Mouse (Mus musculus) forebrain, embryonic 14.5 days (tissue): ENCODE data around the gene Nxt2. TPM values are rescaled to one million over a fixed set of nuclear protein-coding genes. Genes with fewer than 3 reads are reported as not detected.

ENCODE experiments used
- ATAC-seq: fragments of 200-750 bp; cut with Nextera tagmentation; 2 replicates; pipeline ENCODE4 v1.8.0; 2017; ENCODE audit warnings: mild to moderate bottlenecking, moderate library complexity
- DNase-seq: peaks from one replicate; pipeline ENCODE4 v3.0.0-alpha.2; 2015; ENCODE audit warnings: low spot score
- H3K27ac ChIP-seq: fragments of 300-500 bp; sonication (generic); 2 replicates; pipeline ENCODE4 v1.5.1; 2014; ENCODE audit warnings: low read depth, mild to moderate bottlenecking, control low read depth, low read length, moderate library complexity
- H3K27me3 ChIP-seq: fragments of 300-500 bp; sonication (generic); replicated peaks from 2 replicates; pipeline ENCODE4 v1.6.1; 2014; ENCODE audit warnings: low read length, control low read depth, mixed read lengths; ENCODE audit not compliant: control insufficient read depth, insufficient read depth
- H3K36me3 ChIP-seq: fragments of 300-500 bp; sonication (generic); 2 replicates; pipeline ENCODE4 v1.6.1; 2014; ENCODE audit warnings: low read length, control low read depth; ENCODE audit not compliant: control insufficient read depth, insufficient read depth
- H3K4me1 ChIP-seq: fragments of 300-500 bp; sonication (generic); 2 replicates; pipeline ENCODE4 v1.6.1; 2014; ENCODE audit warnings: antibody characterized with exemption, low read length, control low read depth; ENCODE audit not compliant: control insufficient read depth, insufficient read depth
- H3K4me2 ChIP-seq: fragments of 300-500 bp; sonication (generic); 2 replicates; pipeline ENCODE4 v1.6.1; 2014; ENCODE audit warnings: mild to moderate bottlenecking, control low read depth, low read length
- H3K4me3 ChIP-seq: fragments of 300-500 bp; sonication (generic); 2 replicates; pipeline ENCODE4 v1.5.1; 2014; ENCODE audit warnings: low read depth, low read length, control low read depth
- H3K9ac ChIP-seq: fragments of 300-500 bp; sonication (generic); 2 replicates; pipeline ENCODE4 v1.6.1; 2014; ENCODE audit warnings: mild to moderate bottlenecking, low read length, control low read depth, moderate library complexity
- H3K9me3 ChIP-seq: fragments of 300-500 bp; sonication (generic); replicated peaks from 2 replicates; pipeline ENCODE4 v1.6.1; 2016; ENCODE audit warnings: low read length, control low read depth, mixed read lengths; ENCODE audit not compliant: control insufficient read depth
- WGBS: fragments of 180-500 bp; shearing (Covaris S2); extraction: QIAGEN DNeasy Blood & Tissue Kit; methylation state at CpG from one replicate; pipeline ENCODE4 v1.1.7; 2014; 5-methylcytosine and 5-hydroxymethylcytosine counted together
- polyA plus RNA-seq: library from polyadenylated mRNA; unstranded; fragments of >200 nt; fragmentation: Nextera tagmentation; extraction: Ambion mirVana; gene quantifications from 2 replicates; pipeline ENCODE4 v1.2.1, GENCODE M21; 2014

The Nxt2 gene
- polyA plus RNA-seq, 1 experiment from 2014 or later: 27.0 TPM

DNA sequence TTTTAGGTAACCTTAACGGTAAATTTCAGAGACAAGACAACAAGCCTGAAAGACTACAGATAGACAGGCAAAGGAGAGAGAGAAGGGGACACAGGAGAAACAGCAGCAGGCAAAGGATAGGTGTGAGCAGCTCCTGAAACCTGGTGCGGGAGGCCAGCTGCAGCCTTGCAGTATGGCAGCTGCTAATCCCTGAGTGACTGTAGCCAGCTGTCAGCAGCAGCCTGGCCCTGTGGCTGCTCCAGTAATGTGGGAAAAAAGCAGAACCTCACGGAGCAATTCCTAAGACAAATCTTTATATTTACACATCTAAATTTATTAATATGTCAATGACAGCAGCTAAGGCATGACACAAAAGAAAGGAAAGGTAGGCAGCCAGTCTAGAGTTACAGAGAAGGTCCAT is 50.0 kb downstream of the Nxt2 start:
- ATAC-seq (no peak), DNase-seq (no peak)
- no peak overlapping the region for H3K27ac ChIP-seq
- H3K9me3 ChIP-seq: no peaks in the 10 kb centered on the region
- H3K9ac ChIP-seq: no peak overlapping the region
- H3K4me3 ChIP-seq: no peak overlapping the region
- WGBS: 66% methylated on average over 3 of the region's 3 CpGs
- H3K36me3 ChIP-seq: no peaks in the 10 kb centered on the region
- H3K27me3 ChIP-seq: no peaks in the 10 kb centered on the region
- H3K4me2 ChIP-seq: no peak overlapping the region
- no peaks in the 10 kb centered on the region for H3K4me1 ChIP-seq

DNA sequence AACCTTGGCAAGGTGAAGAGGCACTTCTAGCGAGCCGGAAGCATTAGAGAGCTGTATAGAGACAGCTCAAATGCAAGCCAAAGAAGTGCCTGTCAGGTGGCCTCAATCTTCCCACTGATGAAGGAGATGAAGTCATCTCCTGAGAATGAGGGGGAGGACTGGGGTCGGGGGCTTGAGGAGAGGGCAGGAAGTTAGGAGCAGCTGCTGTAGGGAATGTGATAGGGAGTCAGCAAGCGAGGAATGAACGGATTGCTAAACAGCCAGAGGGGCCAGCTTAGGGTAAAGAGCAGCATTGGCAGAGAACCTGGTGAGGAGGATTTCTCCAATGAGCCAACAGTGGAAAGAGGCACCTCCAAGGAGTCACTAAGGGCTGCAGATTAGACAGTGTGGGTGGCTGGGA is 59.3 kb downstream of the Nxt2 start:
- Histone ChIP-seq H3K9me3 (no peaks in the 10 kb centered on the region), H3K36me3 (no peaks in the 10 kb centered on the region), H3K4me1 (no peaks in the 10 kb centered on the region), H3K9ac (no peak overlapping the region), H3K4me3 (no peak overlapping the region), H3K27me3 (no peaks in the 10 kb centered on the region), H3K27ac (no peak overlapping the region), H3K4me2 (no peak overlapping the region)
- DNase-seq (no peak), ATAC-seq (no peak)
- WGBS: 68% methylated on average over 5 of the region's 5 CpGs

Other genes with a start within 250 kb of the Nxt2 start
- 0.08 and 0.09 TPM in 2 replicates for gene Gucy2f, start 29.8 kb upstream of the Nxt2 start, polyA plus RNA-seq
- 31.4 and 33.5 TPM in 2 replicates for gene Kcne1l, start 79.5 kb downstream of the Nxt2 start, polyA plus RNA-seq
- gene Acsl4, start 163.8 kb downstream of the Nxt2 start, polyA plus RNA-seq: 12.2 and 15.6 TPM in 2 replicates